Mouse (Mus musculus) heart, postnatal 0 days (tissue): ENCODE data around the gene Ptprt.

Experiments used
- CTCF ChIP-seq: IDR thresholded peaks from 2 replicates; pipeline ENCODE4 v1.5.1; 2016; ENCODE audit warnings: antibody characterized with exemption, control low read depth, low read depth
- EP300 ChIP-seq: IDR thresholded peaks from 2 replicates; pipeline ENCODE4 v1.6.1; 2016; ENCODE audit warnings: antibody characterized with exemption, low read depth

DNA sequence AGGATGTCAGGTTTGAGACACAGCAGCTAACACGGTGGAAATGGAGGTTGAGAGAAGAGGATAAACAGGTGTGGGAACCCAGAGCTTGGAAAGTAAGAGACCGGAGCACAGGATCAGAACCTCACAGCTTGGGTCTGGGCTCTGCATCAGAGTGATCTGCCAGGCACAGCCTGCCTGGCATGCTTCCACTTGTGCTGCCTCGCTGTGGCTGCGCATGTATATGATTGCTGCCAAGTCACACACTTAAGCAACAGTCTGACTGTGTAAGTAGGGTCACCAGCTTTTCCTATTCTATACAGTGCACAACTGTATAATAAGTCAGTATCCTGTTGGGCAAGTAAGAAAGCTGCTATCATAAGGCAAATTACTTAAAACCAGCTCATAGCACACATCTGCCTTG lies 249.9 kb downstream of the Ptprt start:
- no peak for TF ChIP-seq CTCF
- no peak for TF ChIP-seq EP300
